Mouse (Mus musculus) CH12F3 (cell line): ENCODE measurements around the gene Tmprss3.

Source experiments
- in situ Hi-C: fragments of 300-500 bp; cut with MboI; formaldehyde crosslinking; loops from 2 replicates; pipeline ENCODE4 v1.14.3; 2020; ENCODE audit warnings: low sequenced_read_pairs

The Tmprss3 gene

GRCm38 (mm10) chr17:31138398-31138797 is 60.4 kb downstream of the Tmprss3 start:
- in situ Hi-C loops: loop anchor here (10.0 kb wide), 1 partner anchor 116 kb away; no protein-coding TSS in a partner anchor

- in situ Hi-C loops: loop anchor here (10.0 kb wide), 1 partner anchor 118 kb away; no protein-coding TSS in a partner anchor
Measured at GRCm38 (mm10) chr17:31136821-31137220, 62.0 kb downstream of the Tmprss3 start.

GRCm38 (mm10) chr17:31136291-31136690 is 62.5 kb downstream of the Tmprss3 start:
- in situ Hi-C loops: loop anchor here (10.0 kb wide), 1 partner anchor 119 kb away; no protein-coding TSS in a partner anchor

GRCm38 (mm10) chr17:31134913-31135312 is 63.9 kb downstream of the Tmprss3 start:
- in situ Hi-C loops: loop anchor here (10.0 kb wide), 1 partner anchor 120 kb away; no protein-coding TSS in a partner anchor

GRCm38 (mm10) chr17:31133776-31134175 is 65.0 kb downstream of the Tmprss3 start:
- in situ Hi-C loops: loop anchor here (10.0 kb wide), 1 partner anchor 121 kb away; no protein-coding TSS in a partner anchor

- in situ Hi-C loops: loop anchor here (10.0 kb wide), 1 partner anchor 123 kb away; no protein-coding TSS in a partner anchor
Measured at GRCm38 (mm10) chr17:31131269-31131821, 67.4 kb downstream of the Tmprss3 start.

GRCm38 (mm10) chr17:31129452-31129851 is 69.3 kb downstream of the Tmprss3 start, which contains the start of gene Tff3:
Tff3 (minus strand) TSS chr17:31129646.
- in situ Hi-C loops: no loop called here
